Mouse (Mus musculus): Measurements from ENCODE around the gene Secisbp2.

Secisbp2 gene

GRCm38 (mm10) chr13:51616417-51617044 is 35.0 kb upstream of the Secisbp2 start:
- Histone ChIP-seq H3K4me3 (replicated peaks; ENCODE audit: low read length) (peak overlapping the region; percentile 60), H3K36me3 (ENCODE audit: insufficient read depth, low read length) (no peaks in the 10 kb centered on the region), H3K27me3 (ENCODE audit: insufficient read depth, low read length) (no peaks in the 10 kb centered on the region), H3K9me3 (ENCODE audit: low read length) (no peaks in the 10 kb centered on the region), H3K4me1 (replicated peaks; ENCODE audit: low read depth, low read length) (peaks cover 52% of the 10 kb centered on the region)
- TF ChIP-seq NANOG (IDR thresholded peaks at IDR 0.05; ENCODE audit: borderline replicate concordance, low read length) = no peak
- TF ChIP-seq CTCF (conservative IDR thresholded peaks at IDR 0.05; ENCODE audit: low read length) = no peak
- no peak for TF ChIP-seq POU5F1 (IDR thresholded peaks at IDR 0.05; ENCODE audit: borderline replicate concordance, low read length)

GRCm38 (mm10) chr13:51617306-51617705 is 34.2 kb upstream of the Secisbp2 start:
- H3K4me1 ChIP-seq (replicated peaks; ENCODE audit: low read depth, low read length) = peaks cover 45% of the 10 kb centered on the region
- TF ChIP-seq POU5F1 (IDR thresholded peaks at IDR 0.05; ENCODE audit: borderline replicate concordance, low read length) (no peak), NANOG (IDR thresholded peaks at IDR 0.05; ENCODE audit: borderline replicate concordance, low read length) (no peak), CTCF (conservative IDR thresholded peaks at IDR 0.05; ENCODE audit: low read length) (no peak)
- no peaks in the 10 kb centered on the region for H3K36me3 ChIP-seq (ENCODE audit: insufficient read depth, low read length)
- H3K9me3 ChIP-seq (ENCODE audit: low read length) = no peaks in the 10 kb centered on the region
- no peak overlapping the region for H3K4me3 ChIP-seq (replicated peaks; ENCODE audit: low read length)
- H3K27me3 ChIP-seq (ENCODE audit: insufficient read depth, low read length) = no peaks in the 10 kb centered on the region

- Histone ChIP-seq H3K36me3 (ENCODE audit: insufficient read depth, low read length) (no peaks in the 10 kb centered on the region), H3K9me3 (ENCODE audit: low read length) (no peaks in the 10 kb centered on the region), H3K4me3 (replicated peaks; ENCODE audit: low read length) (no peak overlapping the region), H3K27me3 (ENCODE audit: insufficient read depth, low read length) (no peaks in the 10 kb centered on the region), H3K4me1 (replicated peaks; ENCODE audit: low read depth, low read length) (peaks cover 45% of the 10 kb centered on the region)
- TF ChIP-seq CTCF (conservative IDR thresholded peaks at IDR 0.05; ENCODE audit: low read length) (peak; percentile 93), POU5F1 (IDR thresholded peaks at IDR 0.05; ENCODE audit: borderline replicate concordance, low read length) (no peak), NANOG (IDR thresholded peaks at IDR 0.05; ENCODE audit: borderline replicate concordance, low read length) (no peak)
Observed at GRCm38 (mm10) chr13:51617861-51618260, 33.6 kb upstream of the Secisbp2 start.

GRCm38 (mm10) chr13:51618602-51619001 is 32.9 kb upstream of the Secisbp2 start:
- Histone ChIP-seq H3K36me3 (ENCODE audit: insufficient read depth, low read length) (no peaks in the 10 kb centered on the region), H3K9me3 (ENCODE audit: low read length) (no peaks in the 10 kb centered on the region), H3K4me3 (replicated peaks; ENCODE audit: low read length) (no peak overlapping the region), H3K4me1 (replicated peaks; ENCODE audit: low read depth, low read length) (peaks cover 48% of the 10 kb centered on the region), H3K27me3 (ENCODE audit: insufficient read depth, low read length) (no peaks in the 10 kb centered on the region)
- TF ChIP-seq CTCF (conservative IDR thresholded peaks at IDR 0.05; ENCODE audit: low read length) = no peak
- no peak for TF ChIP-seq NANOG (IDR thresholded peaks at IDR 0.05; ENCODE audit: borderline replicate concordance, low read length)
- TF ChIP-seq POU5F1 (IDR thresholded peaks at IDR 0.05; ENCODE audit: borderline replicate concordance, low read length) = no peak

- H3K27me3 ChIP-seq (ENCODE audit: insufficient read depth, low read length) = no peaks in the 10 kb centered on the region
- peaks cover 30% of the 10 kb centered on the region for H3K4me1 ChIP-seq (replicated peaks; ENCODE audit: low read depth, low read length)
- H3K9me3 ChIP-seq (ENCODE audit: low read length) = no peaks in the 10 kb centered on the region
- TF ChIP-seq NANOG (IDR thresholded peaks at IDR 0.05; ENCODE audit: borderline replicate concordance, low read length) = no peak
- H3K36me3 ChIP-seq (ENCODE audit: insufficient read depth, low read length) = no peaks in the 10 kb centered on the region
- H3K4me3 ChIP-seq (replicated peaks; ENCODE audit: low read length) = no peak overlapping the region
Observed at GRCm38 (mm10) chr13:51622626-51623025, 28.9 kb upstream of the Secisbp2 start.

GRCm38 (mm10) chr13:51623678-51624077 is 27.8 kb upstream of the Secisbp2 start:
- peaks cover 29% of the 10 kb centered on the region for H3K4me1 ChIP-seq (replicated peaks; ENCODE audit: low read depth, low read length)

GRCm38 (mm10) chr13:51628273-51628848 is 23.1 kb upstream of the Secisbp2 start:
- H3K4me1 ChIP-seq (replicated peaks; ENCODE audit: low read depth, low read length) = peaks cover 54% of the 10 kb centered on the region
- no peak for TF ChIP-seq POU5F1 (IDR thresholded peaks at IDR 0.05; ENCODE audit: borderline replicate concordance, low read length)
- no peak for TF ChIP-seq NANOG (IDR thresholded peaks at IDR 0.05; ENCODE audit: borderline replicate concordance, low read length)
- H3K27me3 ChIP-seq (ENCODE audit: insufficient read depth, low read length) = no peaks in the 10 kb centered on the region
- no peaks in the 10 kb centered on the region for H3K9me3 ChIP-seq (ENCODE audit: low read length)
- no peaks in the 10 kb centered on the region for H3K36me3 ChIP-seq (ENCODE audit: insufficient read depth, low read length)
- no peak overlapping the region for H3K4me3 ChIP-seq (replicated peaks; ENCODE audit: low read length)

More at GRCm38 (mm10) chr13:51623678-51624077, 27.8 kb upstream of the Secisbp2 start:
- Histone ChIP-seq H3K36me3 (ENCODE audit: insufficient read depth, low read length) (no peaks in the 10 kb centered on the region), H3K27me3 (ENCODE audit: insufficient read depth, low read length) (no peaks in the 10 kb centered on the region), H3K4me3 (replicated peaks; ENCODE audit: low read length) (no peak overlapping the region), H3K9me3 (ENCODE audit: low read length) (no peaks in the 10 kb centered on the region)
- TF ChIP-seq CTCF (conservative IDR thresholded peaks at IDR 0.05; ENCODE audit: low read length) (no peak), NANOG (IDR thresholded peaks at IDR 0.05; ENCODE audit: borderline replicate concordance, low read length) (no peak), POU5F1 (IDR thresholded peaks at IDR 0.05; ENCODE audit: borderline replicate concordance, low read length) (no peak)

GRCm38 (mm10) chr13:51631354-51631992 is 20.0 kb upstream of the Secisbp2 start:
- TF ChIP-seq NANOG (IDR thresholded peaks at IDR 0.05; ENCODE audit: borderline replicate concordance, low read length) = peak; percentile 17; the same call in 1 of the 2 replicates
- no peak for TF ChIP-seq POU5F1 (IDR thresholded peaks at IDR 0.05; ENCODE audit: borderline replicate concordance, low read length)
- no peak for TF ChIP-seq CTCF (conservative IDR thresholded peaks at IDR 0.05; ENCODE audit: low read length)
- Histone ChIP-seq H3K4me3 (replicated peaks; ENCODE audit: low read length) (peak overlapping the region; percentile 3), H3K4me1 (replicated peaks; ENCODE audit: low read depth, low read length) (peaks cover 41% of the 10 kb centered on the region), H3K36me3 (ENCODE audit: insufficient read depth, low read length) (no peaks in the 10 kb centered on the region), H3K9me3 (ENCODE audit: low read length) (no peaks in the 10 kb centered on the region), H3K27me3 (ENCODE audit: insufficient read depth, low read length) (no peaks in the 10 kb centered on the region)
